Mouse (Mus musculus) ES-Bruce4 (cell line): Measurements from ENCODE around the gene Fmn2.

Source experiments
- CTCF ChIP-seq: IDR thresholded peaks from one replicate; pipeline ENCODE4 v1.8.1; 2011; ENCODE audit warnings: low read depth, low read length
- EP300 ChIP-seq: IDR thresholded peaks from 2 replicates; pipeline ENCODE4 v1.6.1; 2011; ENCODE audit warnings: low read depth, low read length; ENCODE audit not compliant: insufficient read depth
- POLR2A ChIP-seq: IDR thresholded peaks from one replicate; pipeline ENCODE4 v1.8.1; 2011; ENCODE audit warnings: low read length; ENCODE audit not compliant: insufficient read depth

GRCm38 (mm10) chr1:174630074-174630473 lies 128.4 kb downstream of the Fmn2 start:
- TF ChIP-seq CTCF (no peak), POLR2A (no peak), EP300 (no peak)
